Mouse (Mus musculus) small intestine, adult 2 months (tissue): ENCODE measurements around the gene Cacna1a. TPM values are rescaled to one million over a fixed set of nuclear protein-coding genes. Genes with fewer than 3 reads are reported as not detected.
"Not testable (repeated sequence)": the region's sequence is repeated elsewhere in the genome, so short reads cannot be mapped to it uniquely, and the experiment has no call there.

ENCODE experiments used
- H3K27ac ChIP-seq: fragments of 200-500 bp; 2 replicates; pipeline ENCODE4 v1.5.1; 2012; ENCODE audit warnings: low read depth, low read length, control low read depth, inconsistent platforms; ENCODE audit not compliant: insufficient read depth
- H3K27me3 ChIP-seq: fragments of 200-500 bp; 2 replicates; pipeline ENCODE4 v1.6.1; 2012; ENCODE audit warnings: mild to moderate bottlenecking, moderate library complexity, low read length, inconsistent platforms; ENCODE audit not compliant: control insufficient read depth, insufficient read depth
- H3K36me3 ChIP-seq: fragments of 200-500 bp; 2 replicates; pipeline ENCODE4 v1.6.1; 2012; ENCODE audit warnings: mild to moderate bottlenecking, low read length, control low read depth, inconsistent platforms; ENCODE audit not compliant: control insufficient read depth, insufficient read depth
- H3K4me1 ChIP-seq: fragments of 200-500 bp; 2 replicates; pipeline ENCODE4 v1.6.1; 2012; ENCODE audit warnings: low read length, inconsistent platforms, mixed read lengths; ENCODE audit not compliant: control insufficient read depth, insufficient read depth, insufficient read length
- H3K4me3 ChIP-seq: fragments of 200-500 bp; 2 replicates; pipeline ENCODE4 v1.5.1; 2012; ENCODE audit warnings: low read depth, mild to moderate bottlenecking, control low read depth, inconsistent platforms, low read length, moderate library complexity
- CTCF ChIP-seq: fragments of 200-500 bp; IDR thresholded peaks from 2 replicates; pipeline ENCODE4 v1.5.1; 2012; ENCODE audit warnings: low read depth, mild to moderate bottlenecking, control low read depth, inconsistent platforms, low read length, moderate library complexity, mixed read lengths; ENCODE audit not compliant: insufficient replicate concordance, insufficient read length; ENCODE audit errors: extremely low read depth
- POLR2A ChIP-seq: fragments of 200-500 bp; IDR thresholded peaks from 2 replicates; pipeline ENCODE4 v1.6.1; 2012; ENCODE audit warnings: low read depth, mild to moderate bottlenecking, control low read depth, inconsistent platforms, low read length, moderate library complexity
- WGBS: fragments of 180-500 bp; shearing (Covaris S2); methylation state at CpG from one replicate; pipeline ENCODE4 v1.1.7; 2018; 5-methylcytosine and 5-hydroxymethylcytosine counted together
- polyA plus RNA-seq: library from polyadenylated mRNA; depleted of rRNA; stranded (reverse); fragments of >200 nt; gene quantifications from 2 replicates; pipeline ENCODE4 v1.2.3, GENCODE M21; 2012

The Cacna1a gene
- polyA plus RNA-seq, 1 experiment = 23.5 TPM

GRCm38 (mm10) chr8:84668081-84668480 is 279.8 kb downstream of the Cacna1a start:
- TF ChIP-seq CTCF (no peak), POLR2A (no peak)
- H3K27me3 ChIP-seq = no peaks in the 10 kb centered on the region
- H3K27ac ChIP-seq = no peak overlapping the region
- peaks cover 3% of the 10 kb centered on the region; the same call in 1 of the 2 replicates for H3K4me1 ChIP-seq
- no peak overlapping the region for H3K4me3 ChIP-seq
- WGBS = 81% methylated on average over 1 of the region's 1 CpGs
- H3K36me3 ChIP-seq = peaks cover 13% of the 10 kb centered on the region

GRCm38 (mm10) chr8:84668731-84669485 is 280.7 kb downstream of the Cacna1a start:
- WGBS = 66% methylated on average over 6 of the region's 6 CpGs
- no peak overlapping the region for H3K27ac ChIP-seq

GRCm38 (mm10) chr8:84670295-84671006 is 282.2 kb downstream of the Cacna1a start:
- H3K36me3 ChIP-seq = peaks cover 34% of the 10 kb centered on the region
- H3K27ac ChIP-seq, H3K4me1 ChIP-seq, H3K27me3 ChIP-seq, H3K4me3 ChIP-seq: not testable (repeated sequence)
- WGBS = 40% methylated on average over 5 of the region's 5 CpGs

More at GRCm38 (mm10) chr8:84668731-84669485, 280.7 kb downstream of the Cacna1a start:
- no peak overlapping the region for H3K4me3 ChIP-seq
- peaks cover 3% of the 10 kb centered on the region; the same call in 1 of the 2 replicates for H3K4me1 ChIP-seq
- H3K27me3 ChIP-seq = no peaks in the 10 kb centered on the region
- H3K36me3 ChIP-seq = peaks cover 21% of the 10 kb centered on the region
- no peak for TF ChIP-seq POLR2A
- peak; percentile 7; the same call in 1 of the 2 replicates for TF ChIP-seq CTCF

- Histone ChIP-seq H3K27me3 (no peaks in the 10 kb centered on the region), H3K4me1 (no peaks in the 10 kb centered on the region), H3K27ac (no peak overlapping the region), H3K4me3 (no peak overlapping the region), H3K36me3 (peaks cover 44% of the 10 kb centered on the region)
- no peak for TF ChIP-seq POLR2A
- no peak for TF ChIP-seq CTCF
- 89% methylated on average over 5 of the region's 5 CpGs for WGBS
These were observed 289.1 kb downstream of the Cacna1a start for GRCm38 (mm10) chr8:84677305-84677704.

GRCm38 (mm10) chr8:84681476-84681875 is 293.2 kb downstream of the Cacna1a start:
- Histone ChIP-seq H3K27ac (no peak overlapping the region), H3K27me3 (no peaks in the 10 kb centered on the region), H3K4me3 (no peak overlapping the region), H3K4me1 (peaks cover 11% of the 10 kb centered on the region; the same call in 1 of the 2 replicates), H3K36me3 (peaks cover 8% of the 10 kb centered on the region; the same call in 1 of the 2 replicates)
- WGBS = 81% methylated on average over 2 of the region's 2 CpGs
- TF ChIP-seq CTCF (no peak), POLR2A (no peak)

- no peak overlapping the region for H3K4me3 ChIP-seq
- H3K4me1 ChIP-seq = peaks cover 13% of the 10 kb centered on the region; the same call in 1 of the 2 replicates
- no peaks in the 10 kb centered on the region for H3K27me3 ChIP-seq
- no peak overlapping the region for H3K27ac ChIP-seq
- peaks cover 4% of the 10 kb centered on the region; the same call in 1 of the 2 replicates for H3K36me3 ChIP-seq
- 82% methylated on average over 2 of the region's 2 CpGs for WGBS
- no peak for TF ChIP-seq POLR2A
- no peak for TF ChIP-seq CTCF
These were observed 294.0 kb downstream of the Cacna1a start for GRCm38 (mm10) chr8:84682257-84682656.

GRCm38 (mm10) chr8:84684537-84684936 is 296.3 kb downstream of the Cacna1a start:
- Histone ChIP-seq H3K36me3 (peaks cover 4% of the 10 kb centered on the region; the same call in 1 of the 2 replicates), H3K4me3 (no peak overlapping the region), H3K4me1 (peaks cover 13% of the 10 kb centered on the region), H3K27ac (no peak overlapping the region), H3K27me3 (no peaks in the 10 kb centered on the region)
- TF ChIP-seq CTCF = no peak
- TF ChIP-seq POLR2A = no peak
- WGBS = 62% methylated on average over 3 of the region's 3 CpGs
